Mouse (Mus musculus): Measurements from ENCODE around the gene Stoml2. TPM values are rescaled to one million over a fixed set of nuclear protein-coding genes. Genes with fewer than 3 reads are reported as not detected.

Gene Stoml2
- total and polyA plus RNA-seq, 3 experiments = 391 to 480 TPM; not detected in 1

- TF ChIP-seq MXI1 (IDR thresholded peaks at IDR 0.05; ENCODE audit: low read depth, low read length) (peak; percentile 63), GABPA (IDR thresholded peaks at IDR 0.05; ENCODE audit: low read depth, low read length) (0 out of 2 replicates have a peak, but pooled peaks have one; percentile 39), ZNF384 (IDR thresholded peaks at IDR 0.05; ENCODE audit: low read depth, low read length) (peak; percentile 51; the same call in 1 of the 2 replicates), CHD2 (IDR thresholded peaks at IDR 0.05; ENCODE audit: low read length) (peak; percentile 61; the same call in 1 of the 2 replicates), TBP (IDR thresholded peaks at IDR 0.05; ENCODE audit: low read depth, low read length) (0 out of 2 replicates have a peak, but pooled peaks have one; percentile 11), SIN3A (IDR thresholded peaks at IDR 0.05; ENCODE audit: low read length) (peak; percentile 72), MAZ (IDR thresholded peaks at IDR 0.05; ENCODE audit: low read depth, low read length) (peak; percentile 62; the same call in 1 of the 2 replicates), ELF1 (IDR thresholded peaks at IDR 0.05; ENCODE audit: low read depth, low read length) (peak; percentile 83), MAX (IDR thresholded peaks at IDR 0.05; ENCODE audit: low read length) (no peak; the same call in 1 of the 2 replicates), TCF12 (IDR thresholded peaks at IDR 0.05; ENCODE audit: low read depth, low read length) (0 out of 2 replicates have a peak, but pooled peaks have one; percentile 16), ZKSCAN1 (IDR thresholded peaks at IDR 0.05; ENCODE audit: low read depth, low read length) (no peak), JUND (IDR thresholded peaks at IDR 0.05; ENCODE audit: low read depth, low read length) (no peak), NELFE (IDR thresholded peaks at IDR 0.05; ENCODE audit: low read depth, low read length) (peak; percentile 46; the same call in 1 of the 2 replicates), EP300 (IDR thresholded peaks at IDR 0.05; ENCODE audit: low read depth in 1 of 2, low read length in 2 of 2) (no peak), ZC3H11A (IDR thresholded peaks at IDR 0.05; ENCODE audit: low read depth, low read length) (no peak), POLR2A (IDR thresholded peaks at IDR 0.05; ENCODE audit: control insufficient read depth in 1 of 2, insufficient read depth in 1 of 2, low read depth in 1 of 2, low read length in 2 of 2, poor library complexity in 1 of 2) (peak; percentile 66 to 67), MYC (IDR thresholded peaks at IDR 0.05; ENCODE audit: low read depth, low read length) (peak; percentile 29; the same call in 1 of the 2 replicates), HCFC1 (IDR thresholded peaks at IDR 0.05; ENCODE audit: low read depth, low read length) (peak; percentile 94), TAL1 (IDR thresholded peaks at IDR 0.05; ENCODE audit: low read length) (no peak), POLR2AphosphoS5 (IDR thresholded peaks at IDR 0.05; ENCODE audit: borderline replicate concordance, low read depth, low read length) (no peak), E2F4 (IDR thresholded peaks at IDR 0.05; ENCODE audit: borderline replicate concordance, low read depth, low read length) (peak; percentile 75; the same call in 1 of the 2 replicates)
- Histone ChIP-seq H3K9me3 (replicated peaks; ENCODE audit: insufficient read depth, low read length) (no peaks in the 10 kb centered on the region), H3K27ac (ENCODE audit: control insufficient read depth, low read depth, low read length) (peak within 1 kb of the TSS; percentile 90), H3K4me3 (ENCODE audit: control insufficient read depth in 1 of 2, insufficient read depth in 1 of 2, low read depth in 2 of 2, low read length in 2 of 2) (peak within 1 kb of the TSS; percentile 87 to 99), H3K4me1 (ENCODE audit: control insufficient read depth in 1 of 2, insufficient read depth in 2 of 2, low read length in 2 of 2) (peaks cover 3 to 11% of the 10 kb centered on the region in 2 experiments; a peak in 3 of 4 replicates), H3K79me2 (ENCODE audit: control insufficient read depth, insufficient read depth, low read length, poor library complexity) (peaks cover 1% of the 10 kb centered on the region; the same call in 1 of the 2 replicates), H3K36me3 (ENCODE audit: control insufficient read depth in 1 of 2, insufficient read depth in 2 of 2, low read length in 2 of 2) (peaks cover 0 to 3% of the 10 kb centered on the region in 2 experiments; a peak in 1 of 4 replicates), H3K27me3 (ENCODE audit: control insufficient read depth in 1 of 2, insufficient read depth in 2 of 2, low read length in 2 of 2) (no peaks in the 10 kb centered on the region), H3K9ac (ENCODE audit: control insufficient read depth, low read depth, low read length, poor library complexity, severe bottlenecking) (peak within 1 kb of the TSS; percentile 98)
- DNase-seq (ENCODE audit: low read depth, low spot score) = peak; percentile 92
Measured at GRCm38 (mm10) chr4:43010161-43011038, 21.1 kb downstream of the Stoml2 start, which contains the start of gene Fancg. Gene Fancg, minus strand, starts transcription at chr4:43010506.

Measured in MEL (cell line).